Comparison of ENCODE assay signal across 9 mouse cellular contexts in the genomic region with DNA sequence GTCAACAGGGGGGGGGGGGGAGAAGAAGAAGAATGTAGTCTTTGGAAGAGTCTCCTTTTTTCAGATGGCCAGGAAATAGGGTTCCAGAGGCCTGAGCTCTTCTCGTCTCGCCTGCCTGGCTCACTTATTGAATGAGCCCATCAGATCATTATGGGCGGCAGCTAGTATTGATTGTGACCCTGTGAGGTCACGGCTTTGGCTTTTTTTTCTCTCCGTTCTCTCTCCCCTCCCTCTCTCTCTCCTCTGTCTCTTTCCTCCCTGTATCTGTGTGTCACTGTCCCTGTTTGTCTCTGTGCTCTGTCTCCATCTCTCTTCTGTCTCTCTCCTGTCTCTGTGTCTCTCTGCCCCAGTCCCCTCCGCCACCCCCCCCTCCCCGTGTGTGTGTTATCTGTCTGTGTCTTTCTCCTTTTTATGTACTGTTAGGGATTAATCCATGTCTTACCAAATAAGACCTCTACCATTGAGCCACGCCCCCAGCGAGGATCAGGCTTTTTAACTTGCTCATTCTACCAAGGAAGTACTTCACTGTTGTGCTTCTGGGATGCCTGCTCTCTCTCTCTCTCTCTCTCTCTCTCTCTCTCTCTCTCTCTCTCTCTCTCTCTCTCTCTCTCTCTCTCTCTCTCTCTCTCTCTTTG. TPM values are rescaled to one million over a fixed set of nuclear protein-coding genes. Genes with fewer than 3 reads are reported as not detected.
DNase-seq lines count a peak whose midpoint lies in the region; ATAC-seq lines count a peak whose summit lies in the region.
"Had no signal": no experiment of that assay in that cellular context is flagged by ENCODE, and none has a peak within 500 bp of the region (broad histone marks: within the 10 kb centered on the region; RNA-seq: fewer than 3 reads in every experiment).

No protein-coding gene starts in this region.

- no peak for DNase-seq in heart, postnatal 14 days
- DNase-seq in NIH3T3 (ENCODE audit: low read depth): peak; percentile 81
- DNase-seq in midbrain, embryonic 11.5 days (ENCODE audit: low spot score, missing footprints): peak; percentile 90
- DNase-seq in right cerebral cortex, postnatal 10 days (ENCODE audit: low spot score in 2 of 2): no peak
- no peak for DNase-seq in gastrocnemius, postnatal 4 days (ENCODE audit: low spot score in 2 of 2)

- no peak overlapping the region for H3K27ac ChIP-seq in heart, embryonic 13.5 days (replicated peaks)
- no peak overlapping the region for H3K27ac ChIP-seq in intestine, embryonic 15.5 days
- H3K27ac ChIP-seq in midbrain, embryonic 11.5 days (ENCODE audit: low read depth, low read length): no peak overlapping the region

- no peak overlapping the region for H3K9ac ChIP-seq in heart, embryonic 13.5 days
- no peak overlapping the region for H3K9ac ChIP-seq in intestine, embryonic 15.5 days
- no peak overlapping the region for H3K9ac ChIP-seq in midbrain, embryonic 11.5 days (ENCODE audit: low read length)

- 52% methylated on average over 9 of the region's 9 CpGs for WGBS in heart, embryonic 13.5 days
- 38% methylated on average over 9 of the region's 9 CpGs for WGBS in intestine, embryonic 15.5 days
- WGBS in midbrain, embryonic 11.5 days: 9% methylated on average over 9 of the region's 9 CpGs

- no peak for ATAC-seq in heart, embryonic 13.5 days (ENCODE audit: extremely low read depth, insufficient number of reproducible peaks, low FRiP score, low TSS enrichment)
- ATAC-seq in intestine, embryonic 15.5 days: no peak
- peak; percentile 8; the same call in 1 of the 2 replicates for ATAC-seq in midbrain, embryonic 11.5 days (ENCODE audit: low FRiP score)
- ATAC-seq in megakaryocyte-erythroid progenitor cell, adult 5-6 weeks (replicated peaks; ENCODE audit: low FRiP score, low TSS enrichment, poor library complexity, severe bottlenecking): no peak

- H3K27me3 ChIP-seq in heart, embryonic 13.5 days (replicated peaks): peaks cover 45% of the 10 kb centered on the region
- H3K27me3 ChIP-seq in intestine, embryonic 15.5 days (replicated peaks): peaks cover 3% of the 10 kb centered on the region; the same call in 1 of the 2 replicates
- peaks cover 5% of the 10 kb centered on the region; the same call in 1 of the 2 replicates for H3K27me3 ChIP-seq in midbrain, embryonic 11.5 days (ENCODE audit: control insufficient read depth, insufficient read depth, low read length)

- peaks cover 58% of the 10 kb centered on the region for H3K4me1 ChIP-seq in heart, embryonic 13.5 days
- H3K4me1 ChIP-seq in intestine, embryonic 15.5 days (replicated peaks): peaks cover 34% of the 10 kb centered on the region
- H3K4me1 ChIP-seq in midbrain, embryonic 11.5 days (ENCODE audit: control insufficient read depth, insufficient read depth, low read length): peaks cover 43% of the 10 kb centered on the region

- H3K4me2 ChIP-seq in heart, embryonic 13.5 days: peak overlapping the region; percentile 77
- H3K4me2 ChIP-seq in intestine, embryonic 15.5 days (replicated peaks): peak overlapping the region; percentile 90
- peak overlapping the region; percentile 81; the same call in 1 of the 2 replicates for H3K4me2 ChIP-seq in midbrain, embryonic 11.5 days

- H3K4me3 ChIP-seq in heart, embryonic 13.5 days: no peak overlapping the region
- no peak overlapping the region for H3K4me3 ChIP-seq in intestine, embryonic 15.5 days (replicated peaks)
- no peak overlapping the region for H3K4me3 ChIP-seq in midbrain, embryonic 11.5 days (ENCODE audit: low read depth, low read length)

- H3K9me3 ChIP-seq in heart, embryonic 13.5 days: no peaks in the 10 kb centered on the region
- H3K9me3 ChIP-seq in intestine, embryonic 15.5 days: no peaks in the 10 kb centered on the region
- H3K9me3 ChIP-seq in midbrain, embryonic 11.5 days (ENCODE audit: control insufficient read depth, low read length): no peaks in the 10 kb centered on the region

- no peaks in the 10 kb centered on the region for H3K36me3 ChIP-seq in heart, embryonic 13.5 days
- no peaks in the 10 kb centered on the region for H3K36me3 ChIP-seq in intestine, embryonic 15.5 days
- no peaks in the 10 kb centered on the region for H3K36me3 ChIP-seq in midbrain, embryonic 11.5 days (ENCODE audit: control insufficient read depth, insufficient read depth, low read length)

- intact Hi-C loops in heart, postnatal 14 days (cut with DNase I): loop anchor here (1.0 to 10.0 kb wide), 2 partner anchors 92 to 186 kb away; no protein-coding TSS in a partner anchor

RNA-seq across cellular contexts. Expression of a gene that starts 1.5 kb away (rescaled TPM):
- polyA plus RNA-seq in heart, embryonic 13.5 days (2015; fragmentation: Nextera tagmentation; extraction: Ambion mirVana): 14.3 and 15.4 TPM in 2 replicates
- total RNA-seq in heart, postnatal 14 days (2021): 10 to 100 TPM; 11.6 to 12.3 TPM
- polyA plus RNA-seq in intestine, embryonic 15.5 days (2015; fragmentation: Nextera tagmentation; extraction: Ambion mirVana): 11.7 and 12.9 TPM in 2 replicates
- 7.6 and 9.0 TPM in 2 replicates for polyA plus RNA-seq in midbrain, embryonic 11.5 days (2014; fragmentation: Nextera tagmentation; extraction: Ambion mirVana)
- 4.0 and 5.5 TPM in 2 replicates for total RNA-seq in megakaryocyte-erythroid progenitor cell, adult 5-6 weeks (2014; fragmentation: Nextera tagmentation)
- 1.4 and 6.9 TPM in 2 replicates for total RNA-seq in megakaryocyte-erythroid progenitor cell, adult 5-6 weeks (2017)
- total RNA-seq in gastrocnemius, postnatal 4 days (2021): 10 to 100 TPM in 1 of 2 experiments, 1 to 10 TPM in 1; 7.3 to 10.5 TPM

RNA-seq across cellular contexts. Expression of a gene that starts 22.0 kb away (rescaled TPM):
- polyA plus RNA-seq in heart, embryonic 13.5 days (2015; fragmentation: Nextera tagmentation; extraction: Ambion mirVana): 3.5 and 3.9 TPM in 2 replicates
- 1 to 10 TPM in 1 of 2 experiments, under 1 TPM in 1; 0.80 to 1.2 TPM for total RNA-seq in heart, postnatal 14 days (2021)
- 5.6 and 7.0 TPM in 2 replicates for polyA plus RNA-seq in intestine, embryonic 15.5 days (2015; fragmentation: Nextera tagmentation; extraction: Ambion mirVana)
- 4.9 and 6.2 TPM in 2 replicates for polyA plus RNA-seq in midbrain, embryonic 11.5 days (2014; fragmentation: Nextera tagmentation; extraction: Ambion mirVana)
- not detected in 2 replicates for total RNA-seq in megakaryocyte-erythroid progenitor cell, adult 5-6 weeks (2014; fragmentation: Nextera tagmentation)
- total RNA-seq in megakaryocyte-erythroid progenitor cell, adult 5-6 weeks (2017): not detected in 2 replicates
- 1 to 10 TPM; 1.7 to 2.5 TPM for total RNA-seq in gastrocnemius, postnatal 4 days (2021)

RNA-seq across cellular contexts. Expression of a gene that starts 26.5 kb away (rescaled TPM):
- not detected in 2 replicates for polyA plus RNA-seq in heart, embryonic 13.5 days (2015; fragmentation: Nextera tagmentation; extraction: Ambion mirVana)
- not detected for total RNA-seq in heart, postnatal 14 days (2021)
- polyA plus RNA-seq in intestine, embryonic 15.5 days (2015; fragmentation: Nextera tagmentation; extraction: Ambion mirVana): not detected in 2 replicates
- not detected in 2 replicates for polyA plus RNA-seq in midbrain, embryonic 11.5 days (2014; fragmentation: Nextera tagmentation; extraction: Ambion mirVana)
- total RNA-seq in megakaryocyte-erythroid progenitor cell, adult 5-6 weeks (2014; fragmentation: Nextera tagmentation): not detected in 2 replicates
- not detected in 2 replicates for total RNA-seq in megakaryocyte-erythroid progenitor cell, adult 5-6 weeks (2017)
- not detected for total RNA-seq in gastrocnemius, postnatal 4 days (2021)
- polyA plus RNA-seq: large intestine, adult 2 months had no signal

Comparison
In these comparisons a context has a peak if more than half of its experiments do, and no peak if none do; other contexts are left out.
1. DNase-seq: peak in NIH3T3 (single experiment) and midbrain, embryonic 11.5 days (single experiment); none in heart, postnatal 14 days (0 of 2), right cerebral cortex, postnatal 10 days (0 of 2) and gastrocnemius, postnatal 4 days (0 of 2).
2. Peak in every context shown above with its lines, with median percentiles within 50 percentile points of each other: H3K4me2 ChIP-seq.